Mouse (Mus musculus): ENCODE data around the gene Has3.
A peak's percentile ranks its signal among the peaks of the same experiment; 100 is the strongest.
"Not testable (repeated sequence)": the region's sequence is repeated elsewhere in the genome, so short reads cannot be mapped to it uniquely, and the experiment has no call there.

The Has3 gene

DNA sequence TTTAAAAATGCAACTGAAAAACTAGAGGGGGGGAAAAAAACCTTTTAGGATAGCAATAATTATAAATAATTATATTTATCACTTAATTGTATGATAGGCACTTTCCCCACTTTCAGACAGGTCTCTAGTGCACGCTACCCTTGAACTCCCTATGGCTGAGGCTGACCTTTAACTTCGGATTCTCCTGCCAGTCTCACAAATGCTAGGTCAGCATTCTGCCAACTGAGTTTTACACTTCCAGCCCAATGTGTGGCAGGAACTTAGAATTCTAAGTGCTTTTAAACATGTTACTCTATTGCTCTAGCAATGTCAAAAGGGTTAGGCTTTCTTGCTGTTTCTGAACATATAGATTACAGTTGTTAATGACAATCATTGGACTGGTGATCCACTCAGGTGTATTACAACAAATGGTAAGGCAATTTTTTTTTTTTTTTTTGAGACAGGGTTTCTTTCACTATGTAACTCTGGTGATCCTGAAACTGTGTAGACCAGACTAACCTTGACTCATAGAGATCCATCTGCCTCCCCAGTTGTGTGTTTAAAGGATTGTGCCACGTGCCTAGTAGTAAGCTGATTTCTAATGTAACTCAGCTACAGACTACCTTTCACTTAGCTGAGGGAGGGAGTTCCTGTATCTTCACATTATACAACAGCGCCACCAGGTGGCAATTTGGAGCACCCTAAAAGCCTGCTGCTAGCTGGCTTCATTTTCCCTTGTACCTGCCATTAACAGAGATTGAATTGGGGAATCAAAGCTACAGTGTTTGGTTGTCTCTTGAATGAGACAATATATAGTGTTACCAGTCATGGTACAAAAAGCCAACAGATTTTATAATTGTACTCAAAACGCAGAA, 17.5 kb downstream of the Has3 start:
- DNase-seq (ENCODE audit: low spot score) = peak; percentile 46

DNA sequence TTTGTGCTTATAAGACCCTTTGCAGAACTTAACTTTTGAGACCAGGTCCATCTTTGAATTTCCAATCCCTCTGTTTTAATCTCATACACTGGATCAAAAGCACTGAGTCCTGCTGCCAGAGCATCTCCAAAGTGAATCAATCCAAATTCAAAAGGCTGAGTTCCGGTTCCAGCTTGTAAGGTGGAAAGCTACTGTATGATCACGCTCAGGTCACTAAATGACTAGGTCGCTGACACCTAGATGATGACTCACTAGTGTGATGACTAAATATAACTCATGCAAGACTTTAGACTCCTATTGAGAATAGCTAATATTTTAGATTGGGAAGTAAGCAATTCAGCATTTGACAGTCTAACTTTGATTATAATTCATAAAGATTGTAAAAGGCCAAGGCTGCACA, 18.8 kb downstream of the Has3 start:
- no peak for DNase-seq (ENCODE audit: low spot score)

GRCm38 (mm10) chr8:106892210-106892805, 22.3 kb downstream of the Has3 start:
- DNase-seq (ENCODE audit: low spot score) = no peak

DNA sequence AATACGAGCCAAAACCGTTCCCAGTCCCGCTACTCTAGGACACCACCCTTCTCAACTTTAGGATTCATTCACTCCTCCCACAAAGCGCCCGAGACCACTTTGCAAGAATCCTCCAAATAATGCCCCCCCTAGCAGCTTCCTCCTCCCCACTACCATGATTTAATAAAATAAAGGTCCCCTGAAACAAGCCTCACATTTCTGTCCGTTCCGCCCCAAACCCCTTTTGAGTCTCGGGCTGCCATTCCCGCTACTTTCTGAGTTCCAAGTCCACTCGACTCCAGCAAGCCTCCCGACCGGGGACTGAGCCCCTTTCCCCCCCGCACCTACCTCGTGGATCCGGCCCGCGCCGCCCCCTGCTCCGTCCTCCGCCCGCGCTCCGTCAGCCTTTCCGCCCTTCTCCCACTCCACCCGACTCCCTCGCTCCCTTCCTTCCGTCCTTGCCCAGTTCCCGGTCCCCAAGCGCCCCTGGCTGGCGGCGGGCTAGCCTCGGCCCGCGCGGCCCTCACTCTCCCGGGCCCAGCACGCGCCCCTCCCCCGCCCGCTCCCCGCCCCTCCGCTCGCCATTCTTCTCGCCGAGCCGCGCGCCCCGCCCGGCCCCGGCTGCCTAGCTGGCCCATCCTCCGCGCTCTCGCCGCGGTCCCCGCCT, 22.9 kb downstream of the Has3 start:
- no peak for DNase-seq (ENCODE audit: low spot score)

GRCm38 (mm10) chr8:106893481-106894156, 23.6 kb downstream of the Has3 start, which contains the start of gene Utp4:
Gene Utp4, plus strand, starts transcription at chr8:106893636.
- DNase-seq (ENCODE audit: low spot score) = peak; percentile 84

- no peak for DNase-seq (ENCODE audit: low spot score)
Observed at GRCm38 (mm10) chr8:106899473-106899872, 29.4 kb downstream of the Has3 start.

DNA sequence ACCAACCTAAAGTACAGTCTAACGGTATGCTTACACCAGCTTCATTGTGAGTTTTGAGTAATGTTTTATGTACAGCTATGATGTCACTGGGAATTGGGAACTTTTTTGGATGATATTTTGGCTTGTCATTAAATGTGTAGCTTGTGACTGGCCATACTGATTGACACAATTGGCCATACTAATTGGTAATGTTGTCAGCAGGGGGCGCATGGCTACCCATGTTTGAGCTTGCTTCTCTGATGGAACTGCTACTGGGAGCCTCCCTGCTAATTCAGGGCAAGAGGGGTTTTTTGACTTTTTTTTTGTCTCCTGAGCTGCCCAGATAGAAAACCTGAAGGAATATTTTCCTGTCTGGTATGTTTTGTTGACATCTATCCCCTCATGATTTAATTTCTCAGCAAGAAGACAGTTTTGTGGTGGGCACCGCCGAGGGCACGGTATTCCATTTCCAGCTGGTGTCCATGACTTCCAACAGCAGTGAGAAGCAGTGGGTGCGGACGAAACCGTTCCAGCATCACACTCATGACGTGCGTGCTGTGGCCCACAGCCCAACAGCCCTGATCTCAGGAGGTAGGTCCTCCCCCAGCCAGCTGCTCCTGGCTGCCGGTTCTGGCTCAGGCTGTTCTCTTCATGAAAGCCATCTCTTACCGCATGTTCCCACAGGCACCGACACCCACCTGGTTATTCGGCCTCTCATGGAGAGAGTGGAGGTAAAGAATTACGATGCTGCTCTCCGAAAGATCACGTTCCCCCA, 35.9 kb downstream of the Has3 start:
- no peak for DNase-seq (ENCODE audit: low spot score)

GRCm38 (mm10) chr8:106906635-106907034, 36.6 kb downstream of the Has3 start:
- DNase-seq (ENCODE audit: low spot score) = no peak

GRCm38 (mm10) chr8:106907450-106907849, 37.4 kb downstream of the Has3 start:
- DNase-seq (ENCODE audit: low spot score) = no peak

DNA sequence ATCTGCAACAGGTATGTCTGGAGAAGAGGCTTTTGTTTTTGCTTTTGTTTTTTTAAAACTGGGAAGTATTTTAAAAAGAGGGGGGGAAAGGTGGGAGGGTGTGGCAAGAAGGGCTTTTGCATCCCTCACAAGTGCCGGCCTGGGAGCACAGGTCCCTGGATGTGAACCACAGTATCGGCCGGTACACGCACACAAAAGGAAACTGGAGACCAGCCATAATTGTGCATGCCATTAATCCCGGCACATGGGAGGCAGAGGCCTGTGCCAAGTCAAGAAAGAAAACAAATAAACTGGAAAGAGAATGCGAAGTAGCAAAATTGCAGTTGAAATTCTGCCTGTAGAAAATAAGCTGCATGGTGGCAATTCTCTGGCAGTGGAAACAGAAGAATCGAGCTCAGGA, 38.2 kb downstream of the Has3 start:
- DNase-seq (ENCODE audit: low spot score) = no peak

GRCm38 (mm10) chr8:106913631-106914030, 43.6 kb downstream of the Has3 start:
- DNase-seq (ENCODE audit: low spot score) = no peak

- no peak for DNase-seq (ENCODE audit: low spot score)
Observed at GRCm38 (mm10) chr8:106919721-106920394, 49.8 kb downstream of the Has3 start.

DNA sequence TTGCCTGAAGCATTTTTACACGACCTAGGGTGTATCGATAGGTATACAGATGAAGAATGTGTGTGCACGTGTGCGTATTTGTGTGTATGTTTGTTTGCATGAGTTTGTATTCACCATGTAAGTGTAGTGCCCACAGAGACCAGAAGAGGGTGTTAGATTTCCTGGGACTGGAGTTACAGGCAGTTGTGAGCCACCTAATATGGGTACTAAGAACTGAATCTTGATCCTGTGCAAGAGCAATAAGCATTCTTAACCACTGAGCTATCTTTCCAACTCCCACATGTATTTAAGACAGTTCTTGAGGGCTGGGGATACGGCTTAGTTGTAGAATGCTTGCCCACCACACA, 50.3 kb downstream of the Has3 start:
- DNase-seq (ENCODE audit: low spot score) = no peak

DNA sequence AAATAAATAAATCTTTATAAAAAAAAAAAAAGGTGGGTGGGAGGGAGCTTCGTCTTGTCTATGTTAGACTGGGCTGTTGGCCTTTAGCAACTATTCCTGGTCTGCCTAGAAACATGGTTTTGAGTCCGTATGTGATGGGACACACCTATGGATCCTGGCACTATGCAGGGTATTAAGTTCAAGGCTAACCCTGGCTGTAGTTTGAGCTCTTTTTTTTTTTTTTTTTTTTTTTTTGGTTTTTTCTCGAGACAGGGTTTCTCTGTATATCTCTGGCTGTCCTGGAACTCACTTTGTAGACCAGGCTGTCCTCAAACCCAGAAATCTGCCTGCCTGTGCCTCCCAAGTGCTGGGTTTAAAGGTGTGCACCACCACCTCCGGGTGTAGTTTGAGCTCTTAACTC, 54.0 kb downstream of the Has3 start:
- no peak for DNase-seq (ENCODE audit: low spot score)

DNA sequence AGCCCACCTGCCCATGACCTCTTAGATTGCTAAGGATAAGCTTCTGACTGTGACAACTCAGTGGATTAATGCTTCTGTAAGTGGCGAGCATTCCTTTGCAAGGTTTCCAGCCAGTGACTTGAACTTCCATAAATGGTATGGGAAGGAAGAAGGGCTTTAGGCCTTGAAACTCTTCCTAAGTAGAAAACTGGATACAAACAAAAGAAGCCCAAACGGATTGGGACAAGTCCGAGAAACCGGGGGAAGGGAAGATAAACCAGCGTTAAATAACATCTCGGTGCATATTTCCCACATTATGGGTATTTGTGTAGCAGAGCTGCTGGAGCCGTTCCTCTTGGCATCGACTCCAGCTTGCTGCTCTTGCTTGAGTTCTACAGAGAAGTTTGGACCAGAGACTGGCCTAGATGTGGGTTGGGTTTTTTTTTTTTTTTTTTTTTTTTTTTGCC, 54.9 kb downstream of the Has3 start:
- no peak for DNase-seq (ENCODE audit: low spot score)

- DNase-seq (ENCODE audit: low spot score) = no peak
Observed at GRCm38 (mm10) chr8:106925446-106925845, 55.4 kb downstream of the Has3 start.

- DNase-seq (ENCODE audit: low spot score) = no peak
Observed at GRCm38 (mm10) chr8:106927247-106927646, 57.2 kb downstream of the Has3 start.

- DNase-seq (ENCODE audit: low spot score) = not testable (repeated sequence)
Observed at GRCm38 (mm10) chr8:106928182-106928581, 58.1 kb downstream of the Has3 start.

DNA sequence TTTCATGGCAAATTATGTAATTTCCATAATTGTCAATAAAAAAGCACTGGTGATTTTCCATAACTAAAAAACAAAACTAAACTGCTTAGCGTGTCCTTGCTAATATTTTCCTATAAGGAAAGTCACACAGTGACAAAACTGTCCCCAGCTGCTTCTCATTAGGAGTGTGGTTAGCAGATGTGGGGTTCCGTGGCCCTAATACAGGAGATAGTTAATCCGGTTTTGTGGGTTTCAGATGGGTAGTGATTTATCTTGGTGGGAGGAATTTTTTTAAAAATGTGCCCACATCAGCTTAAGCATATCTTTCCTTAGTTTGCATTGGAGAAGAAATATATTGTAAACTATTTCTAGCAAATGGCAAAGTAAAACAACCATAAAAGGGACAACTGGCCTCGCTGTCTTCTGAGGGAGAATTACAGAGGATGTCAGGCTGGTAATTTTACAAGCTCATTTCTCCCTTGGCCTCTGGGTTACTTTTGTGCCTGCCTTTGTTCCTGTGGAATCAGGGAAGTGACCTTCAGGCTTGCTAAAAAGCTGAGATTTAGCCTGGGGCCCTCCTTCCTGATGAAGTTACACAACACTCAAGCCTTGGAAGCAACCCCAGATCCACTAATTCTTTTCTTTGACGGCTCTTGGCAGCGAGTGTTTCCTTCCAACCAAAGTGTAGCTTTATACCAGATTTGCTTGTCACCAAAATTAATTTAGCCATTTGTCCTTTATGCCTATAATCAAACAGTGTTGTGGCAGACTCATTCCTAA, 59.3 kb downstream of the Has3 start:
- DNase-seq (ENCODE audit: low spot score) = no peak

DNA sequence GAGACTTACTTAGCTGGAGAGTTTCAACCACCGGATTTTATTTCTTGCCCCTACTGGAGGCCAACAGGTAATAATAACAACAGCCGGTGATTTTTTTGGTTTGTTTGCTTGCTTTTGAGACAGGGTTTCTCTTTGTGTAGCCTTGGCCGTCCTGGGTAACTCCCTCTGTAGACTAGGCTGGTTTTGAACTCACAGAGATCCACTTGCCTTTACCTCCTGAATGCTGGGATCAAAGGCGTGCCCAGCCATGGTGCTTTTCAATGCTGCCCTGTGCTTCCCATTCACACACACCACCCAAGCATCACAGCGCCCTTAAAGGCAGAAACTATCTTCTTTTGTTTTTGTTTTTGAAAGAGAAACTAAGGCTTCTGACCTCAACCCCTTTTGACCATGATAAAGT, 59.9 kb downstream of the Has3 start:
- no peak for DNase-seq (ENCODE audit: low spot score)

Data from spleen, adult 12 weeks (tissue).